In the genomic region with DNA sequence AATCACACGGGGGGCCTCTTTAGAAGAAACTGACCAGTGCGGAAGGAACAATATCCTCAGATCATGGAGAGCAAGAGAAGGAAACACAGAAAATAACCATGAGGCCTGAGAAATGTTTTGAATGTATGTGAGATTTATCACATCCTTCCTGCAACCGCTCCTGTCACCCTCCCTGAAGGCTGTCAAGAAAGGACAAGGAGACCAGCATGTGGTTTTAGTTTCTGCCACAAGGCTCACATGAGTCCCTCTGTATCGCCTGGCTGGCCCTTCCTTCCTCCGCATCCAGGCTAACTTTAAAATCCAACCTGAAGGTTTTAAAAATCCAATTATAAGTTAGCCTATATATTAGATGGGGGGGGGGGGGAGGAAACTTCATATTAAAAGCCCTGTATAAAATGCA, we compare ENCODE assay signal across 12 mouse cellular contexts. TPM values are rescaled to one million over a fixed set of nuclear protein-coding genes. Genes with fewer than 3 reads are reported as not detected.
DNase-seq lines count a peak whose midpoint lies in the region; ATAC-seq and TF ChIP-seq lines count a peak whose summit lies in the region.
"Not testable (repeated sequence)": the region's sequence is repeated elsewhere in the genome, so short reads cannot be mapped to it uniquely, and the experiment has no call there.
"Had no signal": no experiment of that assay in that cellular context is flagged by ENCODE, and none has a peak within 500 bp of the region (broad histone marks: within the 10 kb centered on the region; RNA-seq: fewer than 3 reads in every experiment).

No protein-coding gene starts in this region.

- TF ChIP-seq CTCF in bone marrow macrophage, adult 2 months (IDR thresholded peaks at IDR 0.05; ENCODE audit: low read depth, low read length); gastrocnemius, adult 2 months (IDR thresholded peaks at IDR 0.05); liver, embryonic 14.5 days (IDR thresholded peaks at IDR 0.05; ENCODE audit: low read depth); spleen, adult 2 months (IDR thresholded peaks at IDR 0.05; ENCODE audit: extremely low read depth, insufficient read depth, insufficient read length, insufficient replicate concordance): not testable (repeated sequence)

- not testable (repeated sequence) for DNase-seq in gastrocnemius, adult 2 months
- peak; percentile 78 for DNase-seq in induced T-regulatory cell, adult 2 months (ENCODE audit: low read depth)
- DNase-seq in liver, embryonic 14.5 days (ENCODE audit: low read depth in 3 of 3, low spot score in 3 of 3) = peak in 1 of 3 experiments; percentile 44
- DNase-seq in spleen, adult 2 months (ENCODE audit: low read depth in 1 of 2, low spot score in 2 of 2) = peak in 1 of 2 experiments; percentile 23
- peak; percentile 15 for DNase-seq in yolk sac, embryonic 10.5 days (ENCODE audit: low spot score)

- intact Hi-C loops in gastrocnemius, adult 2 months (cut with DNase I) = not testable (repeated sequence)

- H3K27ac ChIP-seq in bone marrow macrophage, adult 2 months (ENCODE audit: insufficient read depth, low read depth, low read length) = peak overlapping the region; percentile 62
- not testable (repeated sequence) for H3K27ac ChIP-seq in gastrocnemius, adult 2 months
- peak overlapping the region; percentile 77 for H3K27ac ChIP-seq in liver, embryonic 14.5 days
- H3K27ac ChIP-seq in spleen, adult 2 months (ENCODE audit: insufficient read depth, low read length) = peak overlapping the region; percentile 63

- H3K9ac ChIP-seq in liver, embryonic 14.5 days (replicated peaks) = peak overlapping the region; percentile 53

- ATAC-seq in CD4-positive, CD25-positive, alpha-beta regulatory T cell, adult 4 months = peak; percentile 46
- peak; percentile 63; the same call in 1 of the 2 replicates for ATAC-seq in liver, embryonic 14.5 days (ENCODE audit: insufficient read depth)
- peak; percentile 56 for ATAC-seq in megakaryocyte, adult 5-6 weeks (ENCODE audit: poor library complexity, severe bottlenecking)

- TF ChIP-seq EP300 in liver, embryonic 14.5 days (IDR thresholded peaks at IDR 0.05; ENCODE audit: low read depth) = not testable (repeated sequence)

- not testable (repeated sequence) for TF ChIP-seq POLR2A in bone marrow macrophage, adult 2 months (IDR thresholded peaks at IDR 0.05; ENCODE audit: borderline replicate concordance, low read depth, low read length); spleen, adult 2 months (IDR thresholded peaks at IDR 0.05; ENCODE audit: low read depth, low read length)

- H3K27me3 ChIP-seq in liver, embryonic 14.5 days (ENCODE audit: control insufficient read depth, insufficient read depth, low read length); spleen, adult 2 months (ENCODE audit: control insufficient read depth, insufficient read depth, low read length): not testable (repeated sequence)

- peaks cover 10% of the 10 kb centered on the region for H3K4me1 ChIP-seq in bone marrow macrophage, adult 2 months (ENCODE audit: control insufficient read depth, insufficient read depth, low read length)
- not testable (repeated sequence) for H3K4me1 ChIP-seq in liver, embryonic 14.5 days (replicated peaks; ENCODE audit: control insufficient read depth in 2 of 2, insufficient read depth in 2 of 2, low read length in 1 of 2); spleen, adult 2 months (ENCODE audit: control insufficient read depth, insufficient read depth, insufficient read length)

- not testable (repeated sequence) for H3K9me3 ChIP-seq in liver, embryonic 14.5 days (ENCODE audit: control insufficient read depth, low read length)

- H3K4me3 ChIP-seq in bone marrow macrophage, adult 2 months (ENCODE audit: insufficient read depth, low read length) = peak overlapping the region; percentile 91
- peak overlapping the region; percentile 19 for H3K4me3 ChIP-seq in gastrocnemius, adult 2 months
- H3K4me3 ChIP-seq in liver, embryonic 14.5 days (ENCODE audit: insufficient read depth in 1 of 2, low read depth in 2 of 2, low read length in 2 of 2) = peak overlapping the region; percentile 54 to 86
- peak overlapping the region; percentile 60 for H3K4me3 ChIP-seq in spleen, adult 2 months (ENCODE audit: extremely low read depth, insufficient read depth, insufficient read length)

- 14% methylated on average over 5 of the region's 5 CpGs for WGBS in liver, embryonic 14.5 days (ENCODE audit: insufficient replicate concordance)
- WGBS in spleen, adult 2 months = 2% methylated on average over 5 of the region's 5 CpGs

- peaks cover 24% of the 10 kb centered on the region for H3K36me3 ChIP-seq in liver, embryonic 14.5 days (replicated peaks; ENCODE audit: control insufficient read depth, insufficient read depth, low read depth)
- H3K36me3 ChIP-seq in spleen, adult 2 months (ENCODE audit: control insufficient read depth, insufficient read depth, low read length) = not testable (repeated sequence)

- H3K4me2 ChIP-seq in liver, embryonic 14.5 days (ENCODE audit: low read depth) = peak overlapping the region; percentile 83

RNA-seq across cellular contexts. Expression of gene Slfn3, which starts 32.7 kb away (rescaled TPM):
- 1 to 10 TPM; 3.2 to 4.8 TPM for polyA plus RNA-seq in CD4-positive, CD25-positive, alpha-beta regulatory T cell, adult 4 months (2017; shearing (Covaris generic))
- polyA plus RNA-seq in bone marrow macrophage, adult 2 months (2012; ENCODE audit: insufficient read depth, insufficient read length, missing spikeins) = 4.0 and 6.4 TPM in 2 replicates
- total RNA-seq in gastrocnemius, adult 2 months (2021) = 1 to 10 TPM in 1 of 2 experiments, under 1 TPM in 1; 0.99 to 1.1 TPM
- 1.3 and 2.6 TPM in 2 replicates for polyA plus RNA-seq in liver, embryonic 14.5 days (2012; rRNA removed)
- 2.4 and 2.7 TPM in 2 replicates for polyA plus RNA-seq in liver, embryonic 14.5 days (2014; fragmentation: Nextera tagmentation; extraction: Ambion mirVana)
- total RNA-seq in megakaryocyte, adult 5-6 weeks (2015) = 29.0 and 29.7 TPM in 2 replicates
- total RNA-seq in megakaryocyte, adult 5-6 weeks (2017) = 43.8 and 49.6 TPM in 2 replicates
- polyA plus RNA-seq in spleen, adult 2 months (2012; rRNA removed) = 0.37 and 0.43 TPM in 2 replicates

RNA-seq across cellular contexts. Expression of gene Slfn4, which starts 48.8 kb away (rescaled TPM):
- under 1 TPM; 0.27 to 0.28 TPM for polyA plus RNA-seq in CD4-positive, CD25-positive, alpha-beta regulatory T cell, adult 4 months (2017; shearing (Covaris generic))
- polyA plus RNA-seq in bone marrow macrophage, adult 2 months (2012; ENCODE audit: insufficient read depth, insufficient read length, missing spikeins) = 2.3 and 2.9 TPM in 2 replicates
- under 1 TPM; 0.05 to 0.06 TPM for total RNA-seq in gastrocnemius, adult 2 months (2021)
- 0.21 and 0.37 TPM in 2 replicates for polyA plus RNA-seq in liver, embryonic 14.5 days (2012; rRNA removed)
- polyA plus RNA-seq in liver, embryonic 14.5 days (2014; fragmentation: Nextera tagmentation; extraction: Ambion mirVana) = 0.10 and 0.25 TPM in 2 replicates
- 257 and 290 TPM in 2 replicates for total RNA-seq in megakaryocyte, adult 5-6 weeks (2015)
- 88.0 and 113 TPM in 2 replicates for total RNA-seq in megakaryocyte, adult 5-6 weeks (2017)
- 0.86 and 1.0 TPM in 2 replicates for polyA plus RNA-seq in spleen, adult 2 months (2012; rRNA removed)
- total RNA-seq: layer of hippocampus, adult 2 months; left cerebral cortex, postnatal 36 days had no signal
- polyA plus RNA-seq: embryonic facial prominence, embryonic 11.5 days; hindbrain, embryonic 13.5 days had no signal

Comparison
In these comparisons a context has a peak if more than half of its experiments do, and no peak if none do; other contexts are left out.
1. H3K4me3 ChIP-seq: peak in every context shown above with its lines; median percentile 91 in bone marrow macrophage, adult 2 months; 70 in liver, embryonic 14.5 days; 60 in spleen, adult 2 months; 19 in gastrocnemius, adult 2 months.